Mouse (Mus musculus) C2C12 (cell line): ENCODE results near the gene Myh9. TPM values are rescaled to one million over a fixed set of nuclear protein-coding genes. Genes with fewer than 3 reads are reported as not detected.

ENCODE experiments used
- H3K27me3 ChIP-seq: one replicate; pipeline ENCODE4 v1.6.1; 2011; ENCODE audit not compliant: control insufficient read depth, insufficient read depth, insufficient read length
- H3K36me3 ChIP-seq: one replicate; pipeline ENCODE4 v1.6.1; 2011; ENCODE audit not compliant: control insufficient read depth, insufficient read depth
- H3K4me3 ChIP-seq: one replicate; pipeline ENCODE4 v1.5.1; 2011; ENCODE audit warnings: mild to moderate bottlenecking, control low read depth; ENCODE audit not compliant: poor library complexity, insufficient read depth, severe bottlenecking
- H3K79me2 ChIP-seq: one replicate; pipeline ENCODE4 v1.6.1; 2011; ENCODE audit not compliant: control insufficient read depth, insufficient read depth
- H3K79me3 ChIP-seq: one replicate; pipeline ENCODE4 v1.6.1; 2011; ENCODE audit warnings: low read depth, control low read depth
- H3ac ChIP-seq: one replicate; pipeline ENCODE3; 2011; ENCODE audit warnings: low read depth; ENCODE audit not compliant: control insufficient read depth, insufficient read length
- CEBPB ChIP-seq: IDR thresholded peaks from one replicate; pipeline ENCODE4 v1.6.1; 2011; ENCODE audit warnings: low read depth, mild to moderate bottlenecking, control low read depth, moderate library complexity
- CTCF ChIP-seq: IDR thresholded peaks from one replicate; pipeline ENCODE4 v1.5.1; 2011; ENCODE audit not compliant: control insufficient read depth, insufficient read depth, insufficient read length
- FOSL1 ChIP-seq: IDR thresholded peaks from one replicate; pipeline ENCODE4 v1.8.0; 2011; ENCODE audit warnings: mild to moderate bottlenecking, low read length; ENCODE audit not compliant: poor library complexity, insufficient read depth, severe bottlenecking
- MAX ChIP-seq: IDR thresholded peaks from one replicate; pipeline ENCODE4 v1.6.1; 2011; ENCODE audit warnings: mild to moderate bottlenecking, control low read depth
- MYOD1 ChIP-seq: IDR thresholded peaks from one replicate; pipeline ENCODE4 v1.6.1; 2011; ENCODE audit warnings: low read depth; ENCODE audit not compliant: control insufficient read depth, insufficient read length
- MYOG ChIP-seq: IDR thresholded peaks from one replicate; pipeline ENCODE4 v1.6.1; 2011; ENCODE audit not compliant: control insufficient read depth, insufficient read length; ENCODE audit errors: extremely low read depth
- USF1 ChIP-seq: IDR thresholded peaks from one replicate; pipeline ENCODE4 v1.6.1; 2011; ENCODE audit warnings: low read depth, mild to moderate bottlenecking, control low read depth, moderate library complexity
- polyA plus RNA-seq: library from polyadenylated mRNA; unstranded; fragments of >200 nt; fragmentation: generic; extraction: Trizol; gene quantifications from one replicate; pipeline ENCODE4 v1.2.1, GENCODE M21; 2012; ENCODE audit warnings: missing spikeins

The Myh9 gene
- polyA plus RNA-seq, 1 experiment: 580 TPM

GRCm38 (mm10) chr15:77819894-77820387, 22.0 kb downstream of the Myh9 start:
- Histone ChIP-seq H3K79me3 (peaks cover 99% of the 10 kb centered on the region), H3K27me3 (no peaks in the 10 kb centered on the region), H3K36me3 (peaks cover 63% of the 10 kb centered on the region), H3K79me2 (peaks cover 100% of the 10 kb centered on the region), H3ac (peak overlapping the region; percentile 5), H3K4me3 (no peak overlapping the region)
- TF ChIP-seq MYOD1 (peak; percentile 64), USF1 (no peak), CTCF (no peak), FOSL1 (no peak)

- Histone ChIP-seq H3K27me3 (no peaks in the 10 kb centered on the region), H3K79me2 (peaks cover 100% of the 10 kb centered on the region), H3K36me3 (peaks cover 63% of the 10 kb centered on the region), H3ac (peak overlapping the region; percentile 3), H3K79me3 (peaks cover 99% of the 10 kb centered on the region), H3K4me3 (no peak overlapping the region)
- no peak for TF ChIP-seq FOSL1
- TF ChIP-seq MYOG: no peak
- TF ChIP-seq CEBPB: no peak
Observed at GRCm38 (mm10) chr15:77818556-77819158, 23.3 kb downstream of the Myh9 start.

GRCm38 (mm10) chr15:77817417-77817816, 24.6 kb downstream of the Myh9 start:
- Histone ChIP-seq H3K79me2 (peaks cover 100% of the 10 kb centered on the region), H3K79me3 (peaks cover 99% of the 10 kb centered on the region), H3K27me3 (no peaks in the 10 kb centered on the region), H3K4me3 (no peak overlapping the region), H3K36me3 (peaks cover 63% of the 10 kb centered on the region), H3ac (peak overlapping the region; percentile 5)
- TF ChIP-seq MAX: no peak
- no peak for TF ChIP-seq USF1
- no peak for TF ChIP-seq FOSL1
- no peak for TF ChIP-seq CTCF
- TF ChIP-seq MYOG: no peak
- no peak for TF ChIP-seq CEBPB
- no peak for TF ChIP-seq MYOD1

GRCm38 (mm10) chr15:77816601-77816950, 25.4 kb downstream of the Myh9 start:
- Histone ChIP-seq H3K79me2 (peaks cover 100% of the 10 kb centered on the region), H3K27me3 (no peaks in the 10 kb centered on the region), H3K79me3 (peaks cover 99% of the 10 kb centered on the region), H3K4me3 (no peak overlapping the region), H3ac (peak overlapping the region; percentile 48), H3K36me3 (peaks cover 69% of the 10 kb centered on the region)
- TF ChIP-seq MYOG (no peak), CTCF (no peak), USF1 (no peak), MAX (no peak), MYOD1 (no peak), FOSL1 (no peak), CEBPB (no peak)

- peak overlapping the region; percentile 49 for H3ac ChIP-seq
- peaks cover 100% of the 10 kb centered on the region for H3K79me3 ChIP-seq
- H3K27me3 ChIP-seq: no peaks in the 10 kb centered on the region
- H3K36me3 ChIP-seq: peaks cover 74% of the 10 kb centered on the region
- no peak overlapping the region for H3K4me3 ChIP-seq
- TF ChIP-seq CEBPB (peak; percentile 54), FOSL1 (no peak)
- peaks cover 100% of the 10 kb centered on the region for H3K79me2 ChIP-seq
Observed at GRCm38 (mm10) chr15:77815867-77816600, 25.9 kb downstream of the Myh9 start.

GRCm38 (mm10) chr15:77813639-77814375, 28.2 kb downstream of the Myh9 start:
- peaks cover 100% of the 10 kb centered on the region for H3K79me3 ChIP-seq
- no peak for TF ChIP-seq USF1
- TF ChIP-seq CTCF: peak; percentile 16
- TF ChIP-seq MYOG: no peak
- TF ChIP-seq MYOD1: no peak

More at GRCm38 (mm10) chr15:77813639-77814375, 28.2 kb downstream of the Myh9 start:
- Histone ChIP-seq H3K79me2 (peaks cover 100% of the 10 kb centered on the region), H3K4me3 (no peak overlapping the region), H3K36me3 (peaks cover 84% of the 10 kb centered on the region), H3ac (peak overlapping the region; percentile 49), H3K27me3 (no peaks in the 10 kb centered on the region)
